Comparison of ENCODE assay signal across 33 mouse cellular contexts in the genomic region with DNA sequence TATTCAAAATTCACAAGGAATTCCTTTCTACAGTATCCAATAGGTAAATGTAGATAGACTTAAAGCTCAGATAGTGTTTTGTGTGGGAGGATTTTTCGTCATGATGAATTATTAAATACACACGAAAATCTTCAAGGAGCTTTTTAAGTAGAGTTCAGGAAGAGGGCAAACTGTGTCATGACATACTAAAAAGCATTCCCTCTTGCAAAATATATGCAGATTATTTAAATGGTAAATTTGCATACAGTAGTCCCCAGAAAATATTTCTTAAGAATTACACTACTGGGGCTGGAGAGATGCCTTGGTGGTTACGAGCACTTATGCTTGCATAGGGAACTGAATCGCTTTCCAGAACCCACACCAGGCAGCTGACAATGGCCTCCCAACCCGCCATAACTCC.
"Had no signal": no experiment of that assay in that cellular context is flagged by ENCODE, and none has a peak within 500 bp of the region (broad histone marks: within the 10 kb centered on the region; RNA-seq: fewer than 3 reads in every experiment).

No protein-coding gene starts in this region.

- H3K27me3 ChIP-seq: heart, embryonic 13.5 days; heart, embryonic 15.5 days; hindbrain, embryonic 12.5 days; hindbrain, embryonic 13.5 days; hindbrain, embryonic 15.5 days; intestine, embryonic 15.5 days; kidney, embryonic 15.5 days had no signal

- DNase-seq: heart, postnatal 10 days; heart, postnatal 14 days; heart, postnatal 36 days; heart, postnatal 4 days; kidney, adult 11 months; kidney, adult 18-20 months; kidney, adult 2 months; kidney, adult 8-10 months; kidney, adult 9 months; kidney, postnatal 10 days; kidney, postnatal 14 days; kidney, postnatal 25 days; kidney, postnatal 36 days; kidney, postnatal 4 days; layer of hippocampus, adult 9-11 months; layer of hippocampus, postnatal 36 days had no signal

- H3K36me3 ChIP-seq: heart, embryonic 13.5 days; heart, embryonic 15.5 days; hindbrain, embryonic 10.5 days; hindbrain, embryonic 12.5 days; hindbrain, embryonic 13.5 days; hindbrain, embryonic 15.5 days; intestine, embryonic 15.5 days; kidney, embryonic 15.5 days had no signal

- H3K4me3 ChIP-seq: heart, embryonic 13.5 days; heart, embryonic 15.5 days; hindbrain, embryonic 10.5 days; hindbrain, embryonic 12.5 days; hindbrain, embryonic 13.5 days; hindbrain, embryonic 15.5 days; intestine, embryonic 15.5 days; kidney, embryonic 15.5 days; layer of hippocampus, adult 2 months; left cerebral cortex, adult 2 months had no signal

- H3K4me1 ChIP-seq: heart, embryonic 13.5 days; heart, embryonic 15.5 days; hindbrain, embryonic 10.5 days; hindbrain, embryonic 12.5 days; hindbrain, embryonic 13.5 days; hindbrain, embryonic 15.5 days; intestine, embryonic 15.5 days; kidney, embryonic 15.5 days had no signal

- H3K9ac ChIP-seq: heart, embryonic 13.5 days; heart, embryonic 15.5 days; hindbrain, embryonic 12.5 days; hindbrain, embryonic 13.5 days; hindbrain, embryonic 14.5 days; hindbrain, embryonic 15.5 days; intestine, embryonic 15.5 days; kidney, embryonic 15.5 days had no signal

- H3K27ac ChIP-seq: heart, embryonic 13.5 days; heart, embryonic 15.5 days; hindbrain, embryonic 10.5 days; hindbrain, embryonic 12.5 days; hindbrain, embryonic 13.5 days; hindbrain, embryonic 14.5 days; hindbrain, embryonic 15.5 days; hindbrain, postnatal 0 days; intestine, embryonic 15.5 days; kidney, embryonic 15.5 days; kidney, postnatal 0 days; layer of hippocampus, adult 2 months; left cerebral cortex, adult 2 months had no signal

- ATAC-seq: hindbrain, embryonic 16.5 days; hindbrain, postnatal 0 days; inflammation-experienced regulatory T-cells, adult 6 months; intestine, embryonic 15.5 days; intestine, embryonic 16.5 days; intestine, postnatal 0 days had no signal

- H3K9me3 ChIP-seq: heart, embryonic 13.5 days; heart, embryonic 15.5 days; hindbrain, embryonic 10.5 days; hindbrain, embryonic 12.5 days; hindbrain, embryonic 13.5 days; hindbrain, embryonic 15.5 days; intestine, embryonic 15.5 days; kidney, embryonic 15.5 days had no signal

- H3K4me2 ChIP-seq: heart, embryonic 13.5 days; heart, embryonic 15.5 days; hindbrain, embryonic 12.5 days; hindbrain, embryonic 13.5 days; hindbrain, embryonic 14.5 days; hindbrain, embryonic 15.5 days; intestine, embryonic 15.5 days; kidney, embryonic 15.5 days had no signal
